Mouse (Mus musculus) E14TG2a.4 (cell line): ENCODE results near the gene Pax7.

ENCODE experiments used
- CTCF ChIP-seq: conservative IDR thresholded peaks from 2 replicates; pipeline ENCODE4 v1.5.1; 2014; ENCODE audit warnings: low read length
- POU5F1 ChIP-seq: IDR thresholded peaks from 2 replicates; pipeline ENCODE4 v1.6.1; 2014; ENCODE audit warnings: low read length, borderline replicate concordance

DNA sequence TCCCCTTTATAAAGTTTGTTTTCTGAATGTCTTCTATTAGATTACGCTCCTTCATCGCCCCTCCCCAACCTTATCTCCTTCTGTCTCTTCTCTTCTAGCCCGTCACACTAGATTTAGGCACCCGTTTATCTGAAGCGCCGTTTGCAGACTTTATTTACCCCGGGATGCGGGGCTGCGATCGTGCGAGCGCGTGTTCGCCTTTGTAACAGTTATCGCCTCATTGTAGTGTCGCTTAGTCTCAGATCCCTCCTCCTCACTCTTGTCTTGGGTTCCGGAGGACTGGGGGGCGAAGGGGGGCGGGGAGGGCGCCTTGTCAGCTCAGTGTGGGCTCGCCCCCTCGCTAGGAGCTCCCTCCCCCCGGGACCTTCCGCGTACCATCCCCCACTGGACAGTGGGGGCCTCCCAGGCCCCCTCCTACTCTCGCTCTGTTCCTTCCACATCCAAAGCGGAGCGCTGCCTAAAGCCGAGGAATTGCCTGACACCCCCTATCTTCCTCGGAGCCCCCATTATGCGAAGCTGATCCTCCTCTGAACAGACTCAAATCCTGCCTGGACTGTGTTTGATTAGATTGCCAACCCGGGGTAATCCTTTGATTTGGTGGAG is 9.4 kb downstream of the Pax7 start:
- TF ChIP-seq CTCF (no peak), POU5F1 (no peak)
